Mouse (Mus musculus) intestine, embryonic 16.5 days (tissue): Measurements from ENCODE around the gene Mpdz. TPM values are rescaled to one million over a fixed set of nuclear protein-coding genes. Genes with fewer than 3 reads are reported as not detected.

Experiments
- ATAC-seq: fragments of 200-750 bp; cut with Nextera tagmentation; 2 replicates; pipeline ENCODE4 v1.8.0; 2017; ENCODE audit warnings: moderate TSS enrichment, moderate library complexity
- H3K27ac ChIP-seq: fragments of 300-500 bp; sonication (generic); 2 replicates; pipeline ENCODE4 v1.5.1; 2014; ENCODE audit warnings: mild to moderate bottlenecking, low read length
- H3K27me3 ChIP-seq: fragments of 300-500 bp; sonication (generic); replicated peaks from 2 replicates; pipeline ENCODE4 v1.6.1; 2014; ENCODE audit warnings: low read length, control low read depth, mixed read lengths; ENCODE audit not compliant: control insufficient read depth, insufficient read depth
- H3K36me3 ChIP-seq: fragments of 300-500 bp; sonication (generic); 2 replicates; pipeline ENCODE4 v1.6.1; 2014; ENCODE audit warnings: low read length, control low read depth; ENCODE audit not compliant: control insufficient read depth, insufficient read depth
- H3K4me1 ChIP-seq: fragments of 300-500 bp; sonication (generic); 2 replicates; pipeline ENCODE4 v1.6.1; 2014; ENCODE audit warnings: low read length, control low read depth, mixed read lengths; ENCODE audit not compliant: control insufficient read depth, insufficient read depth
- H3K4me2 ChIP-seq: fragments of 300-500 bp; sonication (generic); 2 replicates; pipeline ENCODE4 v1.6.1; 2014; ENCODE audit warnings: low read depth, low read length, control low read depth
- H3K4me3 ChIP-seq: fragments of 300-500 bp; sonication (generic); 2 replicates; pipeline ENCODE4 v1.5.1; 2014; ENCODE audit warnings: mild to moderate bottlenecking, low read length
- H3K9ac ChIP-seq: fragments of 300-500 bp; sonication (generic); 2 replicates; pipeline ENCODE4 v1.6.1; 2014; ENCODE audit warnings: low read depth, low read length
- H3K9me3 ChIP-seq: fragments of 300-500 bp; sonication (generic); 2 replicates; pipeline ENCODE4 v1.6.1; 2016; ENCODE audit warnings: low read length, control low read depth; ENCODE audit not compliant: control insufficient read depth
- WGBS: fragments of 180-500 bp; shearing (Covaris S2); extraction: QIAGEN DNeasy Blood & Tissue Kit; methylation state at CpG from one replicate; pipeline ENCODE4 v1.1.7; 2014; 5-methylcytosine and 5-hydroxymethylcytosine counted together
- polyA plus RNA-seq: library from polyadenylated mRNA; unstranded; fragments of >200 nt; fragmentation: Nextera tagmentation; extraction: Ambion mirVana; gene quantifications from 2 replicates; pipeline ENCODE4 v1.2.1, GENCODE M21; 2015

Gene Mpdz
- polyA plus RNA-seq, 1 experiment from 2014 or later, result 13.7 TPM

DNA sequence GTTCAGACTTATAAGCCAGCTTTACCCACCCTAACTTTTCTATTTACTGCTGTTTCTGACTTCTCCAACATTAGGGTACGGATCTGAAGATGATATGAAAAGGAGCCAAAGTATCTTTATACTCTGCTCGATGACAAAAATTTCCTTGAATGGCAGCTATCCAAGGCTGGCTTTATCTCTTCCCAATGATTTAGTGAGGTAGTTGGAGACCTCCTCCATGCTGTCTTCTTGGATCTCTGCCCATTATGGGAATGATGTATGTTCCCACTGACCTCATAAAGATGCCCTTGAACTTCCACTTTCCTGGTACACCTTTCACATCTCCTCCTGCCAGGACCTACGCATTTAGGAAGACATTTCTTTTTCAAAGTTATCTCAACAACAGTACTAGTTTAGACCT, 11.2 kb upstream of the Mpdz start:
- H3K27ac ChIP-seq, result no peak overlapping the region
- no peak for ATAC-seq
- H3K36me3 ChIP-seq, result no peaks in the 10 kb centered on the region
- H3K27me3 ChIP-seq, result no peaks in the 10 kb centered on the region
- no peaks in the 10 kb centered on the region for H3K9me3 ChIP-seq
- H3K4me1 ChIP-seq, result no peaks in the 10 kb centered on the region
- WGBS, result 72% methylated on average over 3 of the region's 3 CpGs
- no peak overlapping the region for H3K9ac ChIP-seq
- H3K4me2 ChIP-seq, result no peak overlapping the region
- H3K4me3 ChIP-seq, result no peak overlapping the region

DNA sequence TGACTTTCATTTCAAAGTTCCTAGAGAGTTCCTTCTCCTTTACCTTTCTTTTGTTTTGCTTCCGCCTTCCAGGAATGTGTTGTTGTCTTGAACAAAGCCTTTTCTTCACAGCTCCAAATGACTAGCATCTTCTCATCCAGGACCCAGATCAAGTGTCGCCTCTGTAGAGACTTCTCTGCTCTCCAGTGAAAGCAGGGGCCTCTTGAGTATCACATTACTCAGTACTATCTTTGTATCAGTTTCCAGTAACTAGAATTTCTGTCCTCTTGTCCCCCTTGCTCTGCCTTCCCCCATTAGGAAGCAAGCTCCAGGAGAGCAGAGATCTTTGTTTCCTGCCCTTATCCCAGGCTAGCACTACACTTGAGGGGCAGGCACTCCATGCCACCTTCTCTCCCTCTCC, 9.6 kb upstream of the Mpdz start:
- no peak overlapping the region for H3K4me3 ChIP-seq
- WGBS, result 54% methylated on average over 2 of the region's 2 CpGs
- H3K9ac ChIP-seq, result no peak overlapping the region
- H3K27ac ChIP-seq, result no peak overlapping the region
- ATAC-seq, result no peak
- no peaks in the 10 kb centered on the region for H3K4me1 ChIP-seq
- no peaks in the 10 kb centered on the region for H3K27me3 ChIP-seq
- no peaks in the 10 kb centered on the region for H3K9me3 ChIP-seq
- H3K36me3 ChIP-seq, result no peaks in the 10 kb centered on the region
- H3K4me2 ChIP-seq, result no peak overlapping the region

DNA sequence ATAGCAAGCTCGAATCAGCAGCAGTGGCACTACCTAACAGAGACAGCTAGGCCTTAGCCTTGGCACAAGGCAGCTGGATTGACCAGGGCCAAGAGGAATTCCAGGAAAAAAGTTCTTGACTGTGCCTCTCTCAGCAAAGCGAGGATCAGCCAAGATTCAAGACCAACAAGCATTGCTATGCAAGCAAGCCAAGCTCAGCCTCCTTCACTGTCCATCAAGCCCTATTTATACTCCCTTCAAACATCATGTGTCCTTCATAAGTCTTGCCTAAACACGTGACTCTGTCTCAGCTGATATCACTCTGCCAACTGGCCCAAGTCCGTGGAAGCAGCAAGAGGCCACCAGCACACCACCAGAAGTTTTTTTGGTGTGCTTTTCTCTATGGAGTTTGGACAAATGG, 6.8 kb upstream of the Mpdz start:
- Histone ChIP-seq H3K9ac (no peak overlapping the region), H3K36me3 (no peaks in the 10 kb centered on the region), H3K4me3 (no peak overlapping the region), H3K4me2 (no peak overlapping the region), H3K27ac (no peak overlapping the region), H3K4me1 (no peaks in the 10 kb centered on the region), H3K27me3 (no peaks in the 10 kb centered on the region), H3K9me3 (no peaks in the 10 kb centered on the region)
- WGBS, result 83% methylated on average over 4 of the region's 4 CpGs
- no peak for ATAC-seq

DNA sequence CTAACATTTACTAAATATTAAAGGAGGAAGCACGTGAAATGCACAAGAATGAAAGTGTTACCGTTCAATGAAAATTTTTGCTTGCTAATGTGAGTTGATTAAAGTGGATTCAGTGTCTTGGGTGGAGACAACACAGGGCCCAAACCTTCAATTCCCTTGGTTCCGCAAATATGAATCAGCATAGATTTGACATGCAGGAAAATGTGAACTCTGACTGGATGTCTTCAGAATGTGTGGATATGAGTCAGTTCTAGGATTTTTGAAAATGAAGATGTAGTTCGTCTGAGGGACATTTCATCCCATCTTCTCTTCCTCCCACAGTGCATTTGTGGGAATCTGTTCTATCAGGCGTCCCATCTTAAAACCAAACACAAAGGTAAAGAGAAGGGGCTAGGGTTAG, 951 bp upstream of the Mpdz start:
- no peak overlapping the region for H3K27ac ChIP-seq
- WGBS, result 90% methylated on average over 5 of the region's 5 CpGs

DNA sequence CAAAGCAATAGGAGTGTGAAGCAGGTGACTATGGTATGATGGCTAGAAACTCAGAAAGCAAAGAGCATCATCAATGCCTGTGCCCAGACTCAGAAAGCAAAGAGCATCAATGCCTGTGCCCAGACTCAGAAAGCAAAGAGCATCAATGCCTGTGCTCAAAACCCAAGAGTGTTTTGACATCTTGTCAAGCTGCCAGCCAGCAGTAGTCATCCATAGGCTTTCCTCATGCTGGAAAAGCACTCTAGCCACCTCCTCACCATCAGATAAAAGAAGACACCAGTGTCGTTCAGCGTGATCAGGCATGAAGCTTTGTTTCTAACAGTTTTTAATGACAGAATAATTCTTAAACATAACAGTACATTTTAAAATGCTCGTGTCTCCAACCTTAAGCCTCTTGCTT, 8.7 kb downstream of the Mpdz start:
- H3K4me2 ChIP-seq, result no peak overlapping the region
- no peaks in the 10 kb centered on the region for H3K9me3 ChIP-seq
- ATAC-seq, result no peak
- peaks cover 7% of the 10 kb centered on the region for H3K4me1 ChIP-seq
- no peak overlapping the region for H3K27ac ChIP-seq
- H3K4me3 ChIP-seq, result no peak overlapping the region
- no peaks in the 10 kb centered on the region for H3K27me3 ChIP-seq
- no peak overlapping the region for H3K9ac ChIP-seq
- no peaks in the 10 kb centered on the region for H3K36me3 ChIP-seq
- WGBS, result 83% methylated on average over 3 of the region's 3 CpGs

More for the DNA sequence above, 951 bp upstream of the Mpdz start:
- no peaks in the 10 kb centered on the region for H3K27me3 ChIP-seq
- ATAC-seq, result no peak
- H3K9me3 ChIP-seq, result no peaks in the 10 kb centered on the region
- H3K4me1 ChIP-seq, result peaks cover 3% of the 10 kb centered on the region; the same call in 1 of the 2 replicates
- H3K9ac ChIP-seq, result no peak overlapping the region
- H3K4me2 ChIP-seq, result no peak overlapping the region
- no peak overlapping the region for H3K4me3 ChIP-seq
- no peaks in the 10 kb centered on the region for H3K36me3 ChIP-seq

- Histone ChIP-seq H3K36me3 (no peaks in the 10 kb centered on the region), H3K9ac (no peak overlapping the region), H3K27ac (no peak overlapping the region), H3K9me3 (no peaks in the 10 kb centered on the region), H3K27me3 (no peaks in the 10 kb centered on the region), H3K4me1 (peaks cover 7% of the 10 kb centered on the region), H3K4me2 (no peak overlapping the region), H3K4me3 (no peak overlapping the region)
- WGBS, result 73% methylated on average over 4 of the region's 4 CpGs
- no peak for ATAC-seq
Measured at GRCm38 (mm10) chr4:81430826-81431225, 11.8 kb downstream of the Mpdz start.

DNA sequence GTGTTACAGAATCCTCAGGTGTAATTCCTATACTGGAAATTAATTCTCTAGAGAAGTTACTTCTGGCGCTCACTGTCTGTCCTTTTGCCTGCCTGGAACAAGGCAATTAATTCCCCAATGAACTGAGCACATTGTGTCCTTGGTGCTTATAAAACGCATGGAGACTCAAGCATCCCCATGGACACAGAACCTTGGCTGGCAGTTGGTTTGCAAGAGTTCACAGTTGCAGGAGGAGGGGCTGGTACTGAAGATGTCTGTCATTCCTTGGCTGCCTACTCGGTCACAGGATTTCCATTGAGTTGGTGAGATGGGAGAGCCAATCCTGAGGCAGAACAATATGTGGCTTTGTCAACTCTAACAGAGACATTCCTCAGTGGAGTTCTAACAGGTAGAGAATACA, 12.5 kb downstream of the Mpdz start:
- H3K9ac ChIP-seq, result no peak overlapping the region

DNA sequence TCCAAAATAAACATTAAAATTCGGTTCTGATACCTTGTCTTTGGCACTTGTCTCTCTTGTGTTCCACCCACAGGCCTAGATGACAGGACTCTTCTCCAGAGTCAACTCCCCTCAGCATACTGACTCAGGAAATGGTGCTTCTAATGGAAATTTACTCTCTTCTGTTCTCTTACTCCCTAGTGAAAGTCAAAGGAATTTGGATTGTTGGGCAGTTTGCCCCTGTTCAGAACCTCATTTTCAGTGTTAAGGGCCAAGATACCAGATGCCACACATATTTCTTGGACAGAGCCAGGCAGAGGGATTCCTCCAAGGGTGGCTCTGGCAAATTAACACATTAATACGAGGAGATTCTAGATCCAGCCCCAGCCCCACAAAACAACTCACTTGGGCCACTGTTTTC, 12.9 kb downstream of the Mpdz start:
- no peak overlapping the region for H3K27ac ChIP-seq
- no peak overlapping the region for H3K4me2 ChIP-seq
- H3K36me3 ChIP-seq, result no peaks in the 10 kb centered on the region
- no peaks in the 10 kb centered on the region for H3K27me3 ChIP-seq
- H3K9ac ChIP-seq, result no peak overlapping the region
- peaks cover 7% of the 10 kb centered on the region for H3K4me1 ChIP-seq
- ATAC-seq, result no peak
- 63% methylated on average over 2 of the region's 2 CpGs for WGBS
- H3K4me3 ChIP-seq, result no peak overlapping the region
- no peaks in the 10 kb centered on the region for H3K9me3 ChIP-seq

More for the DNA sequence above, 12.5 kb downstream of the Mpdz start:
- Histone ChIP-seq H3K36me3 (no peaks in the 10 kb centered on the region), H3K4me2 (no peak overlapping the region), H3K4me3 (no peak overlapping the region), H3K27ac (0 out of 2 replicates have a peak overlapping the region, but pooled peaks have one; percentile 14), H3K9me3 (no peaks in the 10 kb centered on the region), H3K4me1 (peaks cover 7% of the 10 kb centered on the region), H3K27me3 (no peaks in the 10 kb centered on the region)
- no peak for ATAC-seq
- 70% methylated on average over 3 of the region's 3 CpGs for WGBS

DNA sequence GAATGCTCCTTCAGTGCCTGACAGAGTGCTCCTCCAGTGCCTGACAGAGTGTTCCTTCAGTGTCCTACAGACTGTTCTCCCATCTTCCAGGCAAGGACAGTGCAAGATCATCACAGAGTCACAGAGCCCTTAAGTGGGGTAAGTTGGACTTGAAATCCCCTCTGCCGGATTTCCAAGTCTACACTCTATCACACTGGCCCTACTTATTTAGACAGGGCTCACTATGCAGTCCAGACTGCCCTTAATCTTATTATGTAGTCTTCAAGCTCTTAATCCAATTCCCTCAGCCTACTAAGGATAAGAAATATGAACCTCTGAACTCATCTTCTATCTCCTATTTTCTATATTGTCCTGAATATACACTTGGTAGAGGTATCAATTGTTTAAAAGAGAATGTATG, 19.1 kb downstream of the Mpdz start:
- Histone ChIP-seq H3K9ac (no peak overlapping the region), H3K4me2 (no peak overlapping the region), H3K9me3 (no peaks in the 10 kb centered on the region), H3K4me1 (no peaks in the 10 kb centered on the region), H3K36me3 (no peaks in the 10 kb centered on the region), H3K27ac (no peak overlapping the region), H3K27me3 (no peaks in the 10 kb centered on the region), H3K4me3 (no peak overlapping the region)
- WGBS, result 72% methylated on average over 1 of the region's 1 CpGs
- ATAC-seq, result no peak

DNA sequence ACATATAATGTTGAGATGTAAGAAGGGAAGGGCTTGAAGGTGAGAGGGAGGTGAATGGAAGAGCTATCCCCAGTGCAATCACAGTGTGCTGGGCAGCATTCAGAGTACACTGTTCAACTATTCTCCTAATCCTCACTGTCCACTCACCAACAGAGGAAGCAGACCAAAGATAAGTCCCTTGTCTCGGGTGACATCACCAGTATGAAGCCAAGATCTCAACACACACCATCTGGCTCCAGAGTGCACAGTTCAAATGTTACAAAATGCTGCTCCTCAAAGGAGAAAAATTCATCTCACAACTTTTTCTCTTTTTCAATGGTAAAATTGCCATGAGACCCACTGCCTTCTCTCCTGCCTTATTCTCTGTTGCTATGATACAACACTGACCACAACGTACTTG, 21.0 kb downstream of the Mpdz start:
- no peak overlapping the region for H3K27ac ChIP-seq
- H3K4me1 ChIP-seq, result no peaks in the 10 kb centered on the region
- ATAC-seq, result no peak
- no peak overlapping the region for H3K4me2 ChIP-seq
- no peaks in the 10 kb centered on the region for H3K27me3 ChIP-seq
- no peak overlapping the region for H3K9ac ChIP-seq
- WGBS, result 74% methylated on average over 2 of the region's 2 CpGs
- H3K4me3 ChIP-seq, result no peak overlapping the region
- no peaks in the 10 kb centered on the region for H3K9me3 ChIP-seq
- no peaks in the 10 kb centered on the region for H3K36me3 ChIP-seq
